Mouse (Mus musculus) neural tube, embryonic 15.5 days (tissue): ENCODE results near the gene H2al1g. TPM values are rescaled to one million over a fixed set of nuclear protein-coding genes. Genes with fewer than 3 reads are reported as not detected.

Source experiments
- polyA plus RNA-seq: library from polyadenylated mRNA; unstranded; fragments of >200 nt; fragmentation: Nextera tagmentation; extraction: Ambion mirVana; gene quantifications from 2 replicates; pipeline ENCODE4 v1.2.1, GENCODE M21; 2015

H2al1g gene
- polyA plus RNA-seq, 1 experiment from 2014 or later, result not detected

Other genes starting within 250 kb of the H2al1g start
- gene H2al1a, start 19.0 kb upstream of the H2al1g start, polyA plus RNA-seq, result not detected in 2 replicates
- not detected in 2 replicates for gene H2al1b, start 15.8 kb upstream of the H2al1g start, polyA plus RNA-seq
- not detected in 2 replicates for gene H2al1c, start 12.6 kb upstream of the H2al1g start, polyA plus RNA-seq
- gene H2al1d, start 9.4 kb upstream of the H2al1g start, polyA plus RNA-seq, result not detected in 2 replicates
- not detected in 2 replicates for gene H2al1e, start 6.3 kb upstream of the H2al1g start, polyA plus RNA-seq
- gene H2al1f, start 3.1 kb upstream of the H2al1g start, polyA plus RNA-seq, result not detected in 2 replicates
- gene H2al1h, start 3.2 kb downstream of the H2al1g start, polyA plus RNA-seq, result not detected in 2 replicates
- gene H2al1i, start 6.4 kb downstream of the H2al1g start, polyA plus RNA-seq, result not detected in 2 replicates
- not detected in 2 replicates for gene H2al1j, start 9.6 kb downstream of the H2al1g start, polyA plus RNA-seq